ENCODE assay signal across 17 mouse cellular contexts in genomic region chr3:115818734-115819133, GRCm38 (mm10).
DNase-seq lines count a peak whose midpoint lies in the region; ATAC-seq lines count a peak whose summit lies in the region.
"Had no signal": no experiment of that assay in that cellular context is flagged by ENCODE, and none has a peak within 500 bp of the region (broad histone marks: within the 10 kb centered on the region; RNA-seq: fewer than 3 reads in every experiment).

No protein-coding gene starts in this region.

- no peak overlapping the region for H3K9ac ChIP-seq in heart, embryonic 11.5 days (ENCODE audit: low read depth, low read length)
- H3K9ac ChIP-seq in embryonic facial prominence, embryonic 14.5 days (ENCODE audit: low read depth, low read length), result no peak overlapping the region
- no peak overlapping the region for H3K9ac ChIP-seq in liver, embryonic 15.5 days
- H3K9ac ChIP-seq: hindbrain, embryonic 14.5 days had no signal

- intact Hi-C loops in heart, postnatal 25 days (cut with DNase I), result no loop called here

- H3K9me3 ChIP-seq in heart, embryonic 11.5 days (replicated peaks; ENCODE audit: control insufficient read depth, low read length), result no peaks in the 10 kb centered on the region
- no peaks in the 10 kb centered on the region for H3K9me3 ChIP-seq in embryonic facial prominence, embryonic 14.5 days (ENCODE audit: control insufficient read depth, low read length)
- H3K9me3 ChIP-seq in liver, embryonic 15.5 days (replicated peaks), result no peaks in the 10 kb centered on the region
- H3K9me3 ChIP-seq in forebrain, embryonic 10.5 days, result no peaks in the 10 kb centered on the region

- 50% methylated on average over 7 of the region's 7 CpGs for WGBS in heart, embryonic 11.5 days (ENCODE audit: insufficient replicate concordance)
- WGBS in embryonic facial prominence, embryonic 14.5 days, result 50% methylated on average over 7 of the region's 7 CpGs
- 15% methylated on average over 7 of the region's 7 CpGs for WGBS in liver, embryonic 15.5 days (ENCODE audit: insufficient replicate concordance)
- WGBS in forebrain, embryonic 10.5 days, result 73% methylated on average over 7 of the region's 7 CpGs

- ATAC-seq in heart, embryonic 11.5 days (replicated peaks; ENCODE audit: insufficient number of reproducible peaks, low FRiP score, low TSS enrichment), result no peak
- peak; percentile 73; the same call in 1 of the 2 replicates for ATAC-seq in embryonic facial prominence, embryonic 14.5 days (ENCODE audit: low read depth)
- no peak for ATAC-seq in liver, embryonic 15.5 days (ENCODE audit: insufficient read depth)
- ATAC-seq in cerebellum, adult (ENCODE audit: insufficient number of reproducible peaks, low FRiP score, low TSS enrichment), result no peak
- ATAC-seq: Patski had no signal

- H3K36me3 ChIP-seq in heart, embryonic 11.5 days (ENCODE audit: control insufficient read depth, insufficient read depth, low read length), result no peaks in the 10 kb centered on the region
- no peaks in the 10 kb centered on the region for H3K36me3 ChIP-seq in embryonic facial prominence, embryonic 14.5 days (ENCODE audit: control insufficient read depth, insufficient read depth, low read length)
- H3K36me3 ChIP-seq in liver, embryonic 15.5 days (replicated peaks), result no peaks in the 10 kb centered on the region
- no peaks in the 10 kb centered on the region for H3K36me3 ChIP-seq in forebrain, embryonic 10.5 days (replicated peaks)

- H3K4me3 ChIP-seq in heart, embryonic 11.5 days (ENCODE audit: low read depth, low read length), result no peak overlapping the region
- H3K4me3 ChIP-seq in embryonic facial prominence, embryonic 14.5 days (ENCODE audit: low read depth, low read length), result no peak overlapping the region
- H3K4me3 ChIP-seq in liver, embryonic 15.5 days (replicated peaks), result no peak overlapping the region
- no peak overlapping the region for H3K4me3 ChIP-seq in forebrain, embryonic 10.5 days

- H3K4me2 ChIP-seq in heart, embryonic 11.5 days, result no peak overlapping the region
- peak overlapping the region; percentile 41 for H3K4me2 ChIP-seq in embryonic facial prominence, embryonic 14.5 days (ENCODE audit: low read depth, low read length)
- H3K4me2 ChIP-seq in liver, embryonic 15.5 days, result peak overlapping the region; percentile 27
- H3K4me2 ChIP-seq: hindbrain, embryonic 14.5 days; midbrain, embryonic 11.5 days had no signal

- H3K27me3 ChIP-seq in heart, embryonic 11.5 days (ENCODE audit: control insufficient read depth, insufficient read depth, low read length), result no peaks in the 10 kb centered on the region
- 0 out of 2 replicates have a peak, but pooled peaks cover 3% of the 10 kb centered on the region for H3K27me3 ChIP-seq in embryonic facial prominence, embryonic 14.5 days (replicated peaks; ENCODE audit: control insufficient read depth, insufficient read depth, low read length)
- H3K27me3 ChIP-seq in liver, embryonic 15.5 days, result no peaks in the 10 kb centered on the region
- no peaks in the 10 kb centered on the region for H3K27me3 ChIP-seq in forebrain, embryonic 10.5 days (ENCODE audit: poor library complexity, severe bottlenecking)
- H3K27me3 ChIP-seq: Patski had no signal

- H3K27ac ChIP-seq in heart, embryonic 11.5 days (ENCODE audit: low read depth, low read length), result peak overlapping the region; percentile 73; the same call in 1 of the 2 replicates
- no peak overlapping the region for H3K27ac ChIP-seq in embryonic facial prominence, embryonic 14.5 days (replicated peaks; ENCODE audit: low read depth, low read length)
- no peak overlapping the region for H3K27ac ChIP-seq in liver, embryonic 15.5 days (replicated peaks)
- no peak overlapping the region for H3K27ac ChIP-seq in forebrain, embryonic 10.5 days
- H3K27ac ChIP-seq: hindbrain, embryonic 14.5 days had no signal

- no peak for DNase-seq in heart, postnatal 25 days (ENCODE audit: low spot score)
- peak; percentile 75 for DNase-seq in A20 (ENCODE audit: low read depth, low spot score)
- peak; percentile 56 for DNase-seq in embryonic facial prominence, embryonic 14.5 days (ENCODE audit: low spot score)
- no peak for DNase-seq in forebrain, embryonic 10.5 days (ENCODE audit: extremely low spot score, low spot score)
- no peak for DNase-seq in lung, postnatal 25 days (ENCODE audit: low spot score)
- DNase-seq: cerebellum, adult 18-20 months; gastrocnemius, postnatal 14 days; kidney, adult 18-20 months; kidney, postnatal 25 days; layer of hippocampus, postnatal 36 days; right cerebral cortex, postnatal 25 days had no signal

- peaks cover 42% of the 10 kb centered on the region for H3K4me1 ChIP-seq in heart, embryonic 11.5 days (ENCODE audit: control insufficient read depth, insufficient read depth, low read length)
- H3K4me1 ChIP-seq in embryonic facial prominence, embryonic 14.5 days (ENCODE audit: control insufficient read depth, insufficient read depth, low read length), result peaks cover 21% of the 10 kb centered on the region
- H3K4me1 ChIP-seq in liver, embryonic 15.5 days (replicated peaks), result peaks cover 38% of the 10 kb centered on the region
- H3K4me1 ChIP-seq in forebrain, embryonic 10.5 days, result peaks cover 3% of the 10 kb centered on the region; the same call in 1 of the 2 replicates

Comparison
In these comparisons a context has a peak if more than half of its experiments do, and no peak if none do; other contexts are left out.
1. DNase-seq: peak in A20 (single experiment) and embryonic facial prominence, embryonic 14.5 days (single experiment); none in heart, postnatal 25 days (single experiment), forebrain, embryonic 10.5 days (single experiment) and lung, postnatal 25 days (single experiment).